Mouse (Mus musculus) heart, postnatal 14 days (tissue): ENCODE data around the gene LTO1. TPM values are rescaled to one million over a fixed set of nuclear protein-coding genes. Genes with fewer than 3 reads are reported as not detected.

Experiments
- DNase-seq, 2 experiments: peaks; one replicate each; pipeline ENCODE4 v3.0.0; 2021 to 2022
- intact Hi-C: fragments of 180-260 bp; cut with DNase I; formaldehyde crosslinking; loops from one replicate; pipeline ENCODE4 v1.15.1; 2025
- total RNA-seq, 2 experiments: library from RNA; stranded (reverse); gene quantifications; 2 replicates each; pipeline ENCODE4 v1.2.3; 2021

The LTO1 gene
- total RNA-seq, 2 experiments from 2014 or later: 14.0 to 14.3 TPM

DNA sequence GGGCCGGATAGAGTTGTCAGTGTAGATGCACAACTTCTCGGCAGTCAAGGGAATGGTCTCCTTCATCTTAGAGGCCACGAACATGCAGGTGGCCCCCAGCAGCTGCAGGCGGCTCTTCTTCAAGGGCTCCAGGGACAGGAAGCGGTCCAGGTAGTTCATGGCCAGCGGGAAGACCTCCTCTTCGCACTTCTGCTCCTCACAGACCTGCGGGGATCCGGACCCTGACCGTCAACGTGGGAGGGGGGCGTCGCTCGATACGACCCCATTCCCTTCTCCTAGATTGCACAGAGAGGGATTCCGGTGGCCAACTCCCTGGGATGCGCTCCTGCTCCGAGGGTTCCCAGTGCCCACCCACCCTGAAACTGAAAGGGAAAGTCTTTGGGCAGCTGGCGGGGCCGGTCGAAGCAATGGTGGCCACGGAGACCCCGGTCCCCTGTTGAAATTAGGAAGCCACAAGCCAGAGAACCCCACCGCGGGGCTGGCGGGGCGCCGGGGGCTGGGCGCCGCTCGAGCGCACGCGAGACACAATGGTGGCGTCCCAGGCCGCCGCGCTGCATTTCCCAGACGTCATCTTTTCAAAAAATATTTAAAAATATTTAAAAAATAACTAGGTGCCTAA lies 23.1 kb downstream of the LTO1 start:
- peak; percentile 35 to 37 for DNase-seq
- intact Hi-C loops: loop anchor here (1.0 to 2.0 kb wide), 3 partner anchors 93 to 305 kb away; no protein-coding TSS in a partner anchor

DNA sequence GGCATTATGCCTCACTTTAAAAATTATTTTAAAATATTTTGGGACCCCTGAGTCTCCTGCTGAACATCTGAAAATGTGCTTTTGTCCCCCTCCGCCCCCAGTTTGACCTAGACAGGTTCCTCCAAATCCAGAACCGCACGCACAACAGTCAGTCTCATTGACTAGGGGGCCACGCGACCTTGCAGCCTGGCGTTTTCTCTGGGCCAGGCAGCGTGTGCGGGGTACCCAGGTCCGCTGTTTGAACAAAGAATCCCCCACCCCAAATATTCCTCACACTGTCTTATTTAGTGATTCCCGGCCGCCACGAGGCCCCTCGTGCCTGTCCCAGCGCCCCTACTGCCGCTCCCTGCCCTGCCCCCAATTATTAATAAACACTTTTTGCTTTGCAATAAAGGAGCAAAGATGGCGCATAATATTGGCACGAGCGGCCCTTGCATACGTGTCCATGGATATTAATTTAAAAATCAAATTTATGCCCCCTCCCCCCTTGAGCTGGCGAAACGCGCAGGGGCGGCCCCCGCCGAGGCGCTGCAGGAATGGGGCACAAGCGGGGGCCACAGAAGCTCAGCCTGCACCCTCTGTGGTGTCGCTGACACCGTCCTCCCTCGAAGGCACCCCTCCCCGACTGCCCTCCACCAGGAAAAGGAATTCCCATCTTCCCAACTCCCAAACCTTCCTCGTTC lies 23.9 kb downstream of the LTO1 start:
- intact Hi-C loops: loop anchor here (2.0 kb wide), 2 partner anchors 92 to 172 kb away; no protein-coding TSS in a partner anchor
- DNase-seq: peak in 1 of 2 experiments; percentile 23

DNA sequence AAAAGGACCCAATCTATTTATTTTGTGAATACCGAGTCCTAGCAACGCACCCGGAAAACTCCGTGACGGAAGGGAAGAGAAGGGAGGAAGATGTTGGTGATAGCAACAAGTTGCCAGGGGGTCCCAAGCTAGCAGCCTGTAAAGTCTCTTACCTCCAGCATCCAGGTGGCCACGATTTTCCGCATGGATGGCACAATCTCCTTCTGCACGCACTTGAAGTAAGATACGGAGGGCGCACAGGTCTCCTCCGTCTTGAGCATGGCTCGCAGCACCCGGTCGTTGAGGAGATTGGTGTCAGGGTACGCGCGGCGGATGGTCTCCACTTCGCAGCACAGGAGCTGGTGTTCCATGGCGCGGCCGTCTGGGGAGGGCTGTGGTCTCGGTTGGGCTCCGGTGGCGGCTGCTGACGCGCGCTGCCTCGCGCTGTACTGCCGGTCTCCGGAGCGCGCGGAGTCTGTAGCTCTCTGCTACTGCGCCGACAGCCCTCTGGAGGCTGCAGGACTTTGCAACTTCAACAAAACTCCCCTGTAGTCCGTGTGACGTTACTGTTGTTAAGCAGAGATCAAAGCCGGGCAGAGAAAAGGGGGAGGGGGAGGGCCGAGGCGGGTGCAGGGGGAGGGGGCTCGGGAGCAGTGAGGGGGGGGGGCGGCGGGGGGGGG lies 24.6 kb downstream of the LTO1 start, which contains the start of gene Ccnd1:
Gene Ccnd1 (minus strand): TSS at position 582 of the 659 bp plus-strand sequence.
- peak; percentile 77 to 80 for DNase-seq
- intact Hi-C loops: loop anchor here (2.0 kb wide), 2 partner anchors 91 to 171 kb away; no protein-coding TSS in a partner anchor

DNA sequence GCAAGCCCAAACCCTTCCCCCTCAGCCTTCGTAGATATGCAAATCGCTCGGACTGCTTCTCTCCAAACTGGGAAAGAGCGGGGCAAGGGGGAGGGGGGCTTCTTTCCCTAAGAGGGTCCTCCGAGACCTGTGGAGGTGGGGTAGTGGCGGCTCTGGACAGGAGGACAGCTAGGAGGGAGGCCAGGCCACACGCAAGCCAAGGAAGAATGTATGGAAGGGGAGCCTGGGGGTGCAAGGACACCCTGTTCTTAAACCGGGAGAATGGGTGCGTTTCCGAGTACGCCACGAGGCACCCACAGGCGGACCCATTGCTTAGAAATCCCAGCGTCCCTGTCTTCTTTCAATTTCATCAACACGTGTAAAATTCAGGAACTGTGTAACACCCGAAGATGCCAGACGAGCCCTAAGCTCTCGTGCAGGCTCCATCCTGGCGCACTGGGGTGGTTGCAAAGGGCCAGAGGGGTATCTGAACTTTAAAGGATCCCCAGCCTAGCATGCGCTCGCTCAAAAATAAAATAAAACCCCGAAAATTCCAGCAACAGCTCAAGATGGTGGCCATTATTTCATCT lies 25.2 kb downstream of the LTO1 start:
- intact Hi-C loops: no loop called here
- DNase-seq: peak in 1 of 2 experiments; percentile 37

DNA sequence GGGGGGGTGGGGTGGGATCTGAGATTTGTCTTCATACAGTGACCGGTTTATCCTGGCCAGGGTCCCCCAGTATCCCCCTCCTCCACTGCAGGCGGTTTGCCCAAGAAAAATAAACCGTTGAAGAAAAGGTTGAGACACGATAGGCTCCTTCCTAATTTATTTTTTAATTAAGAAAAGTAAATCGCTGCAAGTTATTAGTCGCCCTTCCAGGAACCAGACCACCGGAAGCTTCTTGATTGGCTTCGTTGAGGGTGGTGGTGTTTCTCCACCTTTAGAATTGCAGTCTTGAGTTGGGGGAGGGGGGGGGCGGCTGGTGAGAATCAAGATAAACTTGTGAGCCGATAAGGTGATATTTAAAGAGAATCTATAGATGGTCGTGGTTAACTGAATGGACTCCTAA lies 25.7 kb downstream of the LTO1 start:
- intact Hi-C loops: no loop called here
- DNase-seq: no peak

DNA sequence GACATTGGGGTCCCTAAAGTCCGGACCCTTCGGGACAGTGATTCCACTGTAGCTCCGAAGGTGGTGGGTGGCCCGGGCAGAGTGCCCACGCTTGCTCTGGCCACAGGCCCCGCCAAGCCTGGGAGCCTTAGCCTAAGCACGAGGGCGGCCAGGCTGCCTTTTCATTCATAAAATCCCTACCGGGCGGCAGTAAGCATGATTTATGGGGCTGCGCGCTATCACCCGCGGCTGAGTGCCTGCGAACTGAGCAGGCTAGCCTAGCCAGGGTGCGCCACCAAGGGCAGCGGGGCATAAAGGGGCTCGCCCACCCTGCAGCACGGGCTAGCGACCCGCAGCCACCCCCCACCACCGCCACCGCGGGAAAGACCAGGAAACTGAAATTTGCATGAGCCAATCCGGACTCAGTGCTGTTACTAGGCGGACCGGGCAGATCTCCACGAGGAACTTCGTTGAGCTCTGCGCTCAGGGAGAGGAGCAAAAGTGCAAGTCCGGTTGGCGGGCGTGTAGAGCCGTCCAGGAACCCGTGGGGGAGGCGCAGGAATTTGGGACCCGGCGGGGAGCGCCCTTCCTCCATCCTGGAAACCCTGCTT lies 26.4 kb downstream of the LTO1 start:
- DNase-seq: peak; percentile 88 to 91
- intact Hi-C loops: no loop called here

DNA sequence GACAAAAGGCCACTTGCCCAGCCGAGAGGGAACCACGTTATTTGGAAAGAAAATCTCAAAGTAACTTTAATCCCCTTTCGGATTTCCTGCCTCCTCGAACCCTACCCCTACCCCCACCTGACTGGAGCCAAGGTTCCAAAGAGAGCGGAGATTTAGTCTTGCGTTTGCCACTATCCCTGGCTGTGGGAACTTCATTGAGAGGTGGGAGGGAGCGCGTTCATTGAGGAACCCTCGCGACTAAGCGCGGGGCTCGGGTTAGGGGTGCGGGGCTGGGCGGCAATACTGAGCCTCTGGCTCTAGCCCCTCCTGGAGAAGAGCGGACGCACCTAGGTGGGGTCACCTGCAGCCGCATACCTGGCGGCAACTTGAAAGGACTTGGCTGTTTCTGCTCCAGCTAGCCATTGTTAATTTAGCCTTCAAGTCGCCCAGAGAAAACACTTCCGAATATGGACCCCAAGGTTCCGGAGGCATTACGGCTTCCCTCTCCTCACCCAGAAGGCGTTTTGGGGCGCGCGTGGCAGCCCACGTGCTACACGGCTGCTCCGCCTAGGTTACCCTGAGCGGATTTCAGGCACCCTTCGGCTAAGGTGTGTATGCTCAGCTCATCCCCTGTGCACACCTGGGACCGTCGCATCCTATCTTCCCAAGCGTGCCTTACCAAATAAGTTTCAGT lies 27.3 kb downstream of the LTO1 start:
- DNase-seq: peak; percentile 19 to 44
- intact Hi-C loops: loop anchor here (1.0 to 2.0 kb wide), 2 partner anchors 55 to 169 kb away; no protein-coding TSS in a partner anchor

DNA sequence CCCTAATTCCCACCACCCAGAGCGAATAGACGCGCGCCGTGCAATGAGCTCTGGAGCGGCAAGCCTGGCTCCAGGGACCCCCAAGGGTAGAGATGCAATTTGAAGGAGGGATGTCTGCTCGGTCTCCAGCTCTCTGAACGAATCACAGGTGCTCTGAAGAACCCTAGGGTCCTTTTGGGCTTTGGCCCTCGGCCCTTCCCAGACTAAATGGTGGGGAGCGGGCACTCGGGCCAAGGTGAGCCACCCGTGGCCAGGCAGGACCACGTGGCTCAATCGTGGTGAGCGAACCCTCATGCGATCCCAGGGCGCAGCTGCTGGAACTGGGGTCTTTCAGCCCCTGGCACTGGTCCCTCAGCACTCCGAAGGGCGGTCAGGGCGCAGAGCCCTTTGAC lies 27.8 kb downstream of the LTO1 start:
- peak in 1 of 2 experiments; percentile 22 for DNase-seq
- intact Hi-C loops: loop anchor here (1.0 to 2.0 kb wide), 3 partner anchors 54 to 169 kb away; no protein-coding TSS in a partner anchor

DNA sequence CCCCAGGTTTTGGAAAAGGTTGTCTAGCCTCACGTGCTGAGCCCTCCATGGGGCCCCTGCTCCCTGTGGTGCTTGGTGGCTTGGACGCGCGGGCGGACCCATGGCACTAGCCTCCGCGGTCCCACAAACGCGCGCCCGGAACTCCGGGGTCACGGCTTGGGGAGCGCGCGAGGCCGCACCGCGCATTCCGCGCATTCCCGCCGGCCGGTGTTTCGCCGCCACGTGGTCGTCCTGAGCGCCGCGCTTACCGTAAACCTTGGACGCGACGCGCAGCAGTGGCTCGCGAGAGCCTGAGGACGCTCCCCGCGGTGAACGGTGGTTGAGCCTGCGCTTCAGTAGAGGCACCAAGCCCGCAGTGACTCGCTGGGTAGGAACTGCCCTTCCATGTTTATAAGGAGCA lies 28.4 kb downstream of the LTO1 start:
- intact Hi-C loops: loop anchor here (1.0 to 2.0 kb wide), 2 partner anchors 54 to 81 kb away; no protein-coding TSS in a partner anchor

DNA sequence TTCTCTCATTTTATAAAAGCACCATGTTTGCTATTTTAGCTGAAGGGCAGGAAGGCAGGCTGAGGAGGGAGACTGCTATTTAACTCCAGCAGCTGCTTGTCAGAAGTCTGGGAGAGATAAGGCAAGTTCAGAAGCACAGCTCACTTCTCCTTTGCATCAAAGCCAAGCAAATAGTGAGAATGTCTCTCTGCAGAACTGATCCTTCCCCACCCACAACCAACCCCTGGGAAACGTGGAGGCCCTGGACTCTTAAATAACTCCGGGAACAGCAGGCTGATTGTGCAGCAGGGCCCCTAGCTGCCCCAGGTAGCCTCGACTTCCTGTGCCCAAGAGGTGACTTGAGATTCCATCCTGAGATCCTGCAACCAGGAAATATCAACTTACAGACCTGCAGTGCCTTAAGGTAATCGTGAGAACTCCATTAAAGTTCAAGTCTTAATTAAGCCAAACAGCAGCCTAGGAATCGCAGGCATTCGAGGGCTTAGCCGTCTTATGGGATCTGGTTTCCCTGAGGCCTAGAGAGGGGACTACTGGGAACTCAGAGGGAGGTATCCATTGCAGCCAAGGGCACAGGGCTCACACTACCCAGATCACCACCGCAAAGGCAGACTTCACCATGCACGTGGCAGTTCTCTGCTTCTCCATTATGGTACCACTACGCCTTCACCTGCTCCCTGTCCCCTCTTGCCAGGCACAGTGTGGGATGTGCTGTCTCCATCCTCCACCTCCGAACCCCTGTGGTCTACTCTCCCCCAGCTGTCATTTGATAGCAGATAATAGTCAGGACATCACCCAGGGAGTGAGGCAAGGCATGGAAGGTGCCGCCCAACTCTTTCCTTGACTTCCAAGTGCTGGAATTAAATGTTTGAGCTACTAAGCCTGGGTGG lies 43.9 kb downstream of the LTO1 start:
- intact Hi-C loops: no loop called here
- DNase-seq: no peak

More for the DNA sequence above, 28.4 kb downstream of the LTO1 start:
- peak; percentile 83 to 84 for DNase-seq

DNA sequence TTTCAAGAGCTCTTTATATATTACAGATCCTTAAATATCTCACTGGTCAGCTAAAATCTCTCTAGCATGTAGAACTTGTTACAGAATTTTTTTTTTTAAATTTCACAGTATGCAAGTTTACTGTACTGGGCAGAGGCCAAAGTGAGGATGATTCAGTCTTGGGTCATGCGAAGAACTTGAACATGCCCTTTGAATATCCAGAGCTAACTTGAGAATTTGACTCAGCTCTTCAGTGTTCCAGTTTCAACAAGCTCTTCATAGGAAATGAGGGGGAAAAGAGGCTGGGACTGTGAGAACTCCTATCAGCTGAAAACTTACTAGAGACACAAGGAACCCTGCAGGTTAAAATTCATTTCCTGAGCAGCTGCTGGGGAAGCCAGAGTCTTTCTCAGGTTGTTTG lies 49.0 kb downstream of the LTO1 start:
- DNase-seq: no peak
- intact Hi-C loops: no loop called here

DNA sequence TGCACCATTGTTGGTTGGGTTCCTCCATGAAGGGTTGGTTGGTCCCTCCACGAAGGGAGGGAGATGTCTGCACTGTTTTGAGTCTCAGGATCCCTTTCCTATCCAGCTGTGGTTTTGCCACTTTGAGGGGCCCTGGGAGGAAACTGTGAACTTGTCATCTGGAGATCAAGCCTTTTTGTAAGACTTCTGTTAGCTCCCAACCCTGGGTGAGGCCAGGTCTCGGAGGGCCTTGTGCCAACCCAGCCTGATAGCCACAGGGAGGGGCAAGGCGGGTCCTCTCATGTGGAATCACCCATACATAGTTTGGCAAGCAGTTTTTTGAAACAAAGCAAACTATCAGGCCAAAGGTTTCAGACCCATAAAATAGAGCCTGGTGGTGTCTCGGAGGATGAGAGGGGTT lies 49.4 kb downstream of the LTO1 start:
- intact Hi-C loops: no loop called here
- DNase-seq: no peak

DNA sequence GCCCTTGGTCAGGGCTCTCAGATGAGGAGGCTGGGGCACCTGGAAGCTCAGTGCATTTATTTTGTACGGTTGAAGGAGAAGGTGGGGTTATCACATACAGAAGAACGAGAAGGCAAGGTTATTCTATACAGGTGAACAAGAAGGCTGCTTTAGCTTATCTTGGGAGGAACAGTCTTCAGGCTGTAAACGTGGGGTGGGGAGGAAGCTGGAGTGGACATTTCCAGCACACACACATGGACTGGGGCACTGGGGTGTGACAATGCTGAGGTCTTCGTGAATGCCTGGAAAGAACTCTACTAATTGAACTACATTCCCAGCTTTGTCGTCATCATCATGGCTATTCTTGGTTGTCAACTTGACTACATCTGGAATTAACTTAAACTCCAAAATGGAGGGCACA lies 51.0 kb downstream of the LTO1 start:
- DNase-seq: no peak
- intact Hi-C loops: no loop called here

DNA sequence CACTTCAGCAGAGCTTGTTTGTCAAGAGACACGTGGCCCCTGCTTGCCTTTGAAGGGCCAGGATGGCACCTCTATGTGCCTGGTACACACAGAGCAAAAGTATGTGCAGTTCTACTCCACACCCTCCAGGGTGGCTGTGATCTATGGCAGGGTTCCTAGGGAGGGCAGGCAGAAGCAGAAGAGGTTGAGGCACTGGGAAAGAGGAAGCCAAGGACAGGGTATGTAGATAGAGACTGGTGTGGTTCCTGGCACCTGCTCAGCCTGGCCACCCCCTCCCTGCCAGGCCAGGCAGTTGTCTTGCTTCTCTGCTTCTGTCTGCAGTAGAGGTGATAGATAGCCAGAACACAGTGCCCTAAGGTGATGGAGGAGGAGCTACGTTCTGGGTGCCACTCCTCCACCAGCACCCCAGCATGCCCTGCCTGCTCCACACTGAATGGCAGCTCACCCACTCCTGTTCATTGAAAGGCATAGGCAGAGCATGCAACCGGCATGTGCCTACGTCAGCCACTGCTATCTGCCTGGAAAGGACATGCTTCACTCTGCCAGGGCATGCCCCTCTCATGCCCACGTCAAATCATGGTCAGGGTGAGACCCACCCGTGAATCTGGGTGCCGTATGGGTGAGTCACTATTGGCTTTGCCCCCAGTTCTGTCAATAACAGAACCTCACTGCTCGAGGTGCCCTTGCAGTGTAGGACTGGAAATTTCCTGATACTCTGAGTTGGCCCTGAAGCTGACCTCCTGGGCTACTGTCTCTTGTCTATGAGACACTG lies 56.3 kb downstream of the LTO1 start:
- no peak for DNase-seq
- intact Hi-C loops: no loop called here

DNA sequence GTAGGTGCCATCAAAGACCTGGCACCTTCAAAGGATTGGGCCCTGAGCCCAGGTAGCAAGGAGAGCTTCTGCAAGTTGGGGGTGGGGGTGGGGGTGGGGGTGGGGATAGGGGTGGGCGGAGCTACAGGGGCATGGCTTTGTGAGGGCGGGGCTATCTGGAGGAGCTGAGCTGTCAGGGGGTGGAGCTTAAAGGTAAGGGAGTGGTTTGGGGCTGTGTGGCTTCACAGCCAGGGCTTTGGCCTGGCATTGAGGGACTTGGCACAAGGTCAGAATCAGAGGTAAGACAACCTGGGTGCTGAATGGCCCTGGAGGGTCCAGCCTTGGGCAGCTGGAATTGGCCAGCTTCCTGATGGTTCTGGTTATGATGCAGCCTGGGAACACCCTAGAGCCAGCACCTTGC lies 56.9 kb downstream of the LTO1 start:
- intact Hi-C loops: no loop called here
- no peak for DNase-seq

DNA sequence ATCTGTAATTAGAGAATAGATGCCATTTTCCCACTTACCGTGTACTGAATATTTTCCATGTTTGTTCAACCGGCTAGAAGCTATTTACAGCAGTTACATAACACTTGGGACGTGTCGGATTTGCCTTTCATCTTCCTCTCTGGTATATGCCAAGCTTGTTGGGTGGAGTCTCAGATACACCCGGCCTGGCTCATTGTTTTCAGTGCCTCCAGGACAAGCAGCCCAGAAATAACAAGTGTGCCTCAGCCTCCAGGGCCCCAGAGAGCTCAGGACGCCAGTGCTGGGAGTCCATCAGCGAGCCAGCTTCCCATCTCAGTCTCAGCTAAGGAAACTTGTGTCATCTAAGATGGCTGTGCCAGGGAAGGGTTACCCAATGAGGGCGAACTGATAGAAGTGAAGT lies 58.6 kb downstream of the LTO1 start:
- peak in 1 of 2 experiments; percentile 14 for DNase-seq
- intact Hi-C loops: no loop called here

DNA sequence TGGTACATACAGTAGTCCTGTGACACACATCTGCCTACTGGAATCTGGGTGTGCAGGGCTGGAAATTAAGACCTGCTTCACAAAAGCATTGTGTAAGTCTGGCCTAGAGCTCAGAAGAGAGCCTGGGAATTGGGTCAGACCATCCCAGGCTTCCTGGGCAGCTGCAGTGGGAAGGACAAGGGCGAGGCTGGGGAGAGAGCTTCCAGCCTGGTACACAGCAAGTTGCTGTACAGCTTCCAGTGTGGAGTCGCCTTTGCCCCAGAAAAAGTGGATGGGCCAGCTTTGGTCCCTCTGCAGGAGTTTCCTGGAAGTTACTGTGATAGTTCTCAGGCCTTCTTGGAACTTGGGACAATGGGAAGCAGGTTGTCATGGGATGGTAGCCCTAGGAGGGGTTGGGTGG lies 62.2 kb downstream of the LTO1 start:
- no peak for DNase-seq

DNA sequence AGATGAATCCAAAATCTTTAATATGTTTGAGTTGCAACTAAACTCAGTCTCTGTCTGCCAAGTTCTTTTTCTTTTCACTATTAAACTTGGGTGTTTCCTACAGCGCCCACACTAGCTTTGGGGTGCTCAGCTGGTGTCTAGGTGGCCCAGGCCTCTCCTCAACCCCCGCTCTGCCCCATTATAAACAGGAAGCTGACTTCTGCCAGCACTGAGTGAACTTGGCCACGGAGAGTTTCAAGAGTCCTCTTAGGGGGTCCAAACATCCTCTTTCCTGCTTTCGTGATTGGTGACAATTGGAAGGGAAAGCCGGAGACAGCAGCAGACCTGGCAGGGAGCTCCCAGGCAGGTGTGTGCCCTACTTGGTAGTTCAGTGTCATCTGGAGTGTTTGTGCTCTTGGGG lies 64.9 kb downstream of the LTO1 start:
- intact Hi-C loops: no loop called here

More for the DNA sequence above, 62.2 kb downstream of the LTO1 start:
- intact Hi-C loops: no loop called here

More for the DNA sequence above, 64.9 kb downstream of the LTO1 start:
- DNase-seq: no peak
